Mouse (Mus musculus): ENCODE results near the gene Fmnl1.

DNA sequence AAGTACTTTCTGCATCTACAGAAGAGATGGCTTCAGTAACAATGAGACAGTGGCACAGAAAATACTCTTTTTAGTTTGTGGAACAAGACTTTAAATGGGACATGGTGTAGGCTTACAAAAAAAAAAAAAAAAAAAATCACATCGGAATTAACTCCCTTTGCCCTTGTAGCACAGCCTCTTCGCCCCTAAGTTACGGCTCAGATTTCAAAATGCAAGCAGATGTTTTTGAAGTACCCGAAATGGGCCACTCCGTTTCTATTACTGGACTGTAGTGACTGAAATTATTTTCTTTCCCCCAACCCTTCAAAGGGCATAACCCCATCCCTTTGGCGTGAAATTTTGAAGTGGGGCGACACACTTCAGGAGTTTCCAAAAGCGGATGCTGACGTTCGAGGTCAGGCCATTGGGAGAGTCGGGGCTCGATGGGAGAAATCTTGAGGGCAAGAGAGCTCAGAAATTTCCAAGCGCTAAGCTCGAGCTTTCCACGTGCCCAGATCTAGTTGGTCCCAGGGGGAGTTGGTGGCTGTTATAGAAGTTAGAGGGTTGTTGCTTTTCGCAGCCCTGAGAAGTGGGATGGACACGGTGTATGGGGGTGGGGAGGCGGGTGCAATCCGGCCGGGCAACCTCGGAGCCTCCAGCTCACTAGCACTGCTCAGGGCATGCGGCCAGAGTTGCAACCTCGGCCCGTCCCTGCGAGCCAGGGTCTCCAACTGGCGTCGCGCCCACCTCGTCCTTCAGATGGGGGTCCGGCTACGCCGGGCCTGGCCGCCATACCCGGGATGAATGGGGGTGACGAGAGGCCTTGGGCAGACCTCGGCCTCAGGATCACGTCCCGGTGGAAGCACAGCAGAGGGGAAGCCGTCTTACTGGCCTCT lies 39.0 kb upstream of the Fmnl1 start, which contains the start of gene Hexim2:
- TF ChIP-seq CTCF (IDR thresholded peaks at IDR 0.05; ENCODE audit: borderline replicate concordance, insufficient read depth, low read depth, low read length) (no peak), POLR2A (IDR thresholded peaks at IDR 0.05; ENCODE audit: borderline replicate concordance, insufficient read depth, low read length) (no peak)

All from cerebellum, adult 2 months (tissue).